In the genomic region with DNA sequence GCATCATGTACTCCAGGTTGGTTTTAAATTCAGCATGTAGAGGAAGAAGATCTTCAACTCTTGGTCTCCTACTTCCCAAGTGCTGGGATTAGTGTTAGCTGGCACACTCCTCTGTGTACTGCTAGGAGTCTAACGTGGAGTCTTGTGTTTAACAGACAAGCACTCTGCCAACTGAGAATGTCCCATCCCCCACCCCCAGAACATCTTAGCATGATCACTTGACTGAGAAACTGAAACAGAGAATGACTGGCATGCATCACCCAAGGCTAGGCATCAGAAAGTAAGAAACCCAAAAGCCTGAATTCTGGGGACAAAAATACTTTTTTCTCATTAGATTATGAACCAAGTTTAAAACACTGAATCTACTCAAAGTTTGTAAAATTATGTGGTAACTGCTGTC, we compare ENCODE assay signal across 13 mouse cellular contexts.
"Had no signal": no experiment of that assay in that cellular context is flagged by ENCODE, and none has a peak within 500 bp of the region (broad histone marks: within the 10 kb centered on the region; RNA-seq: fewer than 3 reads in every experiment).

No protein-coding gene starts in this region.

- DNase-seq: lung, adult 18-20 months; lung, embryonic 14.5 days; lung, postnatal 10 days; lung, postnatal 4 days; right cerebral cortex, postnatal 14 days; thymus, adult 18-20 months; thymus, postnatal 14 days; thymus, postnatal 36 days had no signal

- H3K4me2 ChIP-seq: lung, embryonic 14.5 days; midbrain, embryonic 11.5 days; midbrain, embryonic 13.5 days; midbrain, embryonic 15.5 days; neural tube, embryonic 12.5 days had no signal

- H3K9ac ChIP-seq: lung, embryonic 14.5 days; midbrain, embryonic 13.5 days; midbrain, embryonic 15.5 days; neural tube, embryonic 12.5 days had no signal

- H3K27ac ChIP-seq: midbrain, embryonic 13.5 days; midbrain, embryonic 15.5 days; neural tube, embryonic 12.5 days had no signal

- ATAC-seq: midbrain, embryonic 13.5 days; midbrain, embryonic 15.5 days had no signal

- H3K27me3 ChIP-seq: midbrain, embryonic 15.5 days; neural tube, embryonic 12.5 days had no signal

- H3K9me3 ChIP-seq: megakaryocyte, embryonic 14.5 days; midbrain, embryonic 13.5 days; midbrain, embryonic 15.5 days; neural tube, embryonic 12.5 days had no signal

- H3K36me3 ChIP-seq: midbrain, embryonic 13.5 days; midbrain, embryonic 15.5 days; neural tube, embryonic 12.5 days had no signal

- H3K4me3 ChIP-seq: megakaryocyte, embryonic 14.5 days; midbrain, embryonic 13.5 days; midbrain, embryonic 15.5 days; neural tube, embryonic 12.5 days had no signal
